Mouse (Mus musculus) lung, postnatal 14 days (tissue): ENCODE data around the gene Ecm1.
"Not testable (repeated sequence)": the region's sequence is repeated elsewhere in the genome, so short reads cannot be mapped to it uniquely, and the experiment has no call there.

Source experiments
- DNase-seq: peaks from one replicate; pipeline ENCODE4 v3.0.0; 2021

Gene Ecm1

GRCm38 (mm10) chr3:95726696-95727358, 12.5 kb downstream of the Ecm1 start:
- DNase-seq: no peak

- DNase-seq: no peak
These were observed 13.5 kb downstream of the Ecm1 start for GRCm38 (mm10) chr3:95725863-95726262.

- DNase-seq: no peak
These were observed 17.0 kb downstream of the Ecm1 start for GRCm38 (mm10) chr3:95722386-95722785.

GRCm38 (mm10) chr3:95718153-95718552, 21.2 kb downstream of the Ecm1 start:
- DNase-seq: no peak

GRCm38 (mm10) chr3:95716075-95716474, 23.3 kb downstream of the Ecm1 start:
- no peak for DNase-seq

- DNase-seq: no peak
These were observed 29.4 kb downstream of the Ecm1 start for GRCm38 (mm10) chr3:95709967-95710366.

- DNase-seq: no peak
These were observed 30.3 kb downstream of the Ecm1 start for GRCm38 (mm10) chr3:95709044-95709443.

- DNase-seq: no peak
These were observed 31.9 kb downstream of the Ecm1 start for GRCm38 (mm10) chr3:95707497-95707896.

- DNase-seq: no peak
These were observed 33.1 kb downstream of the Ecm1 start for GRCm38 (mm10) chr3:95706273-95706672.

GRCm38 (mm10) chr3:95704612-95705011, 34.8 kb downstream of the Ecm1 start:
- no peak for DNase-seq

GRCm38 (mm10) chr3:95703276-95703675, 36.1 kb downstream of the Ecm1 start:
- no peak for DNase-seq

- DNase-seq: peak; percentile 84
These were observed 37.4 kb downstream of the Ecm1 start for GRCm38 (mm10) chr3:95701877-95702540.

GRCm38 (mm10) chr3:95701085-95701484, 38.3 kb downstream of the Ecm1 start:
- DNase-seq: no peak

GRCm38 (mm10) chr3:95700233-95700681, 39.1 kb downstream of the Ecm1 start:
- no peak for DNase-seq

GRCm38 (mm10) chr3:95698286-95698685, 41.1 kb downstream of the Ecm1 start:
- no peak for DNase-seq

- DNase-seq: peak; percentile 44
These were observed 43.0 kb downstream of the Ecm1 start for GRCm38 (mm10) chr3:95696360-95696759.

- no peak for DNase-seq
These were observed 43.6 kb downstream of the Ecm1 start for GRCm38 (mm10) chr3:95695796-95696195.

- DNase-seq: no peak
These were observed 44.3 kb downstream of the Ecm1 start for GRCm38 (mm10) chr3:95694808-95695703.

- peak; percentile 38 for DNase-seq
These were observed 45.3 kb downstream of the Ecm1 start for GRCm38 (mm10) chr3:95693821-95694807.

- DNase-seq: no peak
These were observed 46.7 kb downstream of the Ecm1 start for GRCm38 (mm10) chr3:95692677-95693076.

- DNase-seq: not testable (repeated sequence)
These were observed 48.8 kb downstream of the Ecm1 start for GRCm38 (mm10) chr3:95690552-95690951.

GRCm38 (mm10) chr3:95689940-95690339, 49.4 kb downstream of the Ecm1 start:
- DNase-seq: no peak
